Comparison of ENCODE assay signal across 8 mouse cellular contexts in the genomic region with DNA sequence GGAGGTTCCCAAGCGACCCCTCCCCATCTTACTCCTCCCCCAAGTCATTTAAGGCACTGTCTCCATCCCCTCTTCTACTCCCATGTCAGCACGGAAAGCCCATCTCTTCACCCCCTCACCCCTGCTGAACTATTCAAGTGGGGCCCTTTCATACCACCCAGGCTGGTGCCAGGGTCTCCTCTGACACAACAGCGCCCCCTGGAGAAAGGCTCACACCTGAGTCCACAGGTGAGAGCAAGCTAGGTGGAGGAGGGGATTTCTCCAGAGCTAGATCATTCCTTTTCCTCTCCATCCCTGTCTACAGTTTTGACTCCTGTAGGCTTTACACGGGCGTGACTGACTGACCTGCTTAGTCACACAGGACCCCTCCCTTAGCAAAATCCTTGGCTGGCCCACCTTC.
DNase-seq lines count a peak whose midpoint lies in the region; ATAC-seq lines count a peak whose summit lies in the region.

No protein-coding gene starts in this region.

- peak overlapping the region; percentile 75 for H3K27ac ChIP-seq in intestine, embryonic 14.5 days (ENCODE audit: low read depth)

- no peaks in the 10 kb centered on the region for H3K27me3 ChIP-seq in intestine, embryonic 14.5 days (replicated peaks; ENCODE audit: control insufficient read depth, insufficient read depth, low read length)

- peaks cover 30% of the 10 kb centered on the region for H3K4me1 ChIP-seq in intestine, embryonic 14.5 days (replicated peaks; ENCODE audit: control insufficient read depth, insufficient read depth, low read length)

- H3K9me3 ChIP-seq in intestine, embryonic 14.5 days (ENCODE audit: control insufficient read depth, low read length), result no peaks in the 10 kb centered on the region

- H3K36me3 ChIP-seq in intestine, embryonic 14.5 days (ENCODE audit: control insufficient read depth, insufficient read depth, low read length), result no peaks in the 10 kb centered on the region

- H3K4me2 ChIP-seq in intestine, embryonic 14.5 days (ENCODE audit: low read length), result 0 out of 2 replicates have a peak overlapping the region, but pooled peaks have one; percentile 8

- ATAC-seq in intestine, embryonic 14.5 days (replicated peaks; ENCODE audit: low FRiP score, low TSS enrichment, low read depth), result no peak

- peak; percentile 47 to 57 for DNase-seq in cerebellum, postnatal 10 days
- no peak for DNase-seq in cerebellum, adult 11-12 months
- peak; percentile 65 to 68 for DNase-seq in B cell, adult 2 months
- no peak for DNase-seq in intestine, embryonic 14.5 days (ENCODE audit: low spot score)
- peak; percentile 42 for DNase-seq in naive thymus-derived CD4-positive, alpha-beta T cell, adult 2 months (ENCODE audit: low read depth)
- DNase-seq in retina, postnatal 1 day, result no peak
- no peak for DNase-seq in embryo, embryonic 10 days (ENCODE audit: low spot score)
- DNase-seq in frontal cortex, postnatal 36 days (ENCODE audit: low spot score in 2 of 2), result no peak

- no peak overlapping the region for H3K9ac ChIP-seq in intestine, embryonic 14.5 days (ENCODE audit: low read length)

- no peak overlapping the region for H3K4me3 ChIP-seq in intestine, embryonic 14.5 days (ENCODE audit: low read depth, low read length)

- WGBS in intestine, embryonic 14.5 days, result 43% methylated on average over 5 of the region's 5 CpGs

Comparison
In these comparisons a context has a peak if more than half of its experiments do, and no peak if none do; other contexts are left out.
1. DNase-seq: peak in cerebellum, postnatal 10 days (2 of 2), B cell, adult 2 months (2 of 2) and naive thymus-derived CD4-positive, alpha-beta T cell, adult 2 months (single experiment); none in cerebellum, adult 11-12 months (single experiment), intestine, embryonic 14.5 days (single experiment), retina, postnatal 1 day (single experiment), embryo, embryonic 10 days (single experiment) and frontal cortex, postnatal 36 days (0 of 2).